Comparison of ENCODE assay signal across 23 mouse cellular contexts in the genomic region with DNA sequence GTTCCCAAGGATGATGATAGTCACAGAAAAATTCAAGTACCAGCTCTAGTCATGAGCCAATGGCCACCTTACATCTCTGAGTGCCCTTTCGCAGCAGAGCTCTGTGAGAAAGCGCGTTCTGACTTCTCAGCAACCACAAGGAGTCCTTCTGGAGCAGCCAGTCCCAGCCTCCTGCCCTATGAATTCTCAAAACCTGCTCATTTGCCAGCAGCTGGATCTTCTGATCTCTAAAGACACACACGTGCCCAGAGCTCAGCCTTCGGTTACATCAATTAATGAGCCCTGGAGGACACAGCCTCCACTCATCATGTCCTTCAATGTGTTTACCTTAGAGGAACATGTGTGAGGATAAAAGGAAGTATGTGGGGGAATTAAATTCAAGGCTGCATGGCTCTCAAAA. TPM values are rescaled to one million over a fixed set of nuclear protein-coding genes. Genes with fewer than 3 reads are reported as not detected.
A peak's percentile ranks its signal among the peaks of the same experiment; 100 is the strongest.
DNase-seq lines count a peak whose midpoint lies in the region; ATAC-seq and TF ChIP-seq lines count a peak whose summit lies in the region.
"Had no signal": no experiment of that assay in that cellular context is flagged by ENCODE, and none has a peak within 500 bp of the region (broad histone marks: within the 10 kb centered on the region; RNA-seq: fewer than 3 reads in every experiment).

No protein-coding gene starts in this region.

- no peak for TF ChIP-seq CTCF in midbrain, postnatal 0 days (IDR thresholded peaks at IDR 0.05)

- no peak overlapping the region for H3K9ac ChIP-seq in kidney, embryonic 16.5 days (replicated peaks; ENCODE audit: low read length)
- H3K9ac ChIP-seq in kidney, embryonic 14.5 days (ENCODE audit: low read depth, low read length) = no peak overlapping the region
- H3K9ac ChIP-seq in midbrain, embryonic 13.5 days (replicated peaks) = no peak overlapping the region
- no peak overlapping the region for H3K9ac ChIP-seq in midbrain, postnatal 0 days (replicated peaks; ENCODE audit: low read length, poor library complexity, severe bottlenecking)
- no peak overlapping the region for H3K9ac ChIP-seq in midbrain, embryonic 14.5 days (replicated peaks; ENCODE audit: low read length)
- H3K9ac ChIP-seq: forebrain, embryonic 15.5 days; heart, embryonic 15.5 days; hindbrain, embryonic 13.5 days had no signal

- no peaks in the 10 kb centered on the region for H3K36me3 ChIP-seq in kidney, embryonic 16.5 days (ENCODE audit: insufficient read depth, low read length)
- no peaks in the 10 kb centered on the region for H3K36me3 ChIP-seq in kidney, embryonic 14.5 days (ENCODE audit: control insufficient read depth, insufficient read depth, low read length)
- no peaks in the 10 kb centered on the region for H3K36me3 ChIP-seq in midbrain, embryonic 13.5 days
- H3K36me3 ChIP-seq in midbrain, postnatal 0 days (ENCODE audit: insufficient read depth, low read length) = no peaks in the 10 kb centered on the region
- H3K36me3 ChIP-seq in midbrain, embryonic 14.5 days (ENCODE audit: control insufficient read depth, insufficient read depth, low read length) = no peaks in the 10 kb centered on the region
- H3K36me3 ChIP-seq: forebrain, embryonic 10.5 days; forebrain, embryonic 15.5 days; heart, embryonic 15.5 days; hindbrain, embryonic 10.5 days; hindbrain, embryonic 13.5 days had no signal

- no peak overlapping the region for H3K4me3 ChIP-seq in kidney, embryonic 16.5 days (ENCODE audit: low read length)
- H3K4me3 ChIP-seq in kidney, embryonic 14.5 days (ENCODE audit: low read length) = no peak overlapping the region
- no peak overlapping the region for H3K4me3 ChIP-seq in midbrain, embryonic 13.5 days (replicated peaks)
- H3K4me3 ChIP-seq in midbrain, postnatal 0 days (ENCODE audit: low read depth, low read length) = no peak overlapping the region
- no peak overlapping the region for H3K4me3 ChIP-seq in midbrain, embryonic 14.5 days (replicated peaks; ENCODE audit: low read depth, low read length)
- H3K4me3 ChIP-seq: forebrain, embryonic 10.5 days; forebrain, embryonic 15.5 days; heart, embryonic 15.5 days; hindbrain, embryonic 10.5 days; hindbrain, embryonic 13.5 days had no signal

- no peak overlapping the region for H3K27ac ChIP-seq in kidney, embryonic 16.5 days (ENCODE audit: low read length)
- H3K27ac ChIP-seq in kidney, embryonic 14.5 days (ENCODE audit: low read depth, low read length) = no peak overlapping the region
- no peak overlapping the region for H3K27ac ChIP-seq in midbrain, embryonic 13.5 days
- H3K27ac ChIP-seq in midbrain, postnatal 0 days (ENCODE audit: low read depth, low read length) = no peak overlapping the region
- H3K27ac ChIP-seq in midbrain, embryonic 14.5 days (replicated peaks; ENCODE audit: low read depth, low read length) = no peak overlapping the region
- H3K27ac ChIP-seq: forebrain, embryonic 10.5 days; forebrain, embryonic 15.5 days; heart, embryonic 15.5 days; hindbrain, embryonic 10.5 days; hindbrain, embryonic 13.5 days; hindbrain, postnatal 0 days had no signal

- WGBS in kidney, embryonic 16.5 days = 57% methylated on average over 5 of the region's 5 CpGs
- WGBS in kidney, embryonic 14.5 days = 65% methylated on average over 5 of the region's 5 CpGs
- 63% methylated on average over 5 of the region's 5 CpGs for WGBS in midbrain, embryonic 13.5 days
- WGBS in midbrain, postnatal 0 days = 69% methylated on average over 5 of the region's 5 CpGs
- WGBS in midbrain, embryonic 14.5 days = 73% methylated on average over 5 of the region's 5 CpGs

- peak; percentile 51; the same call in 1 of the 2 replicates for ATAC-seq in kidney, embryonic 16.5 days (ENCODE audit: low FRiP score, low TSS enrichment)
- ATAC-seq in kidney, embryonic 14.5 days (ENCODE audit: low FRiP score, low TSS enrichment) = no peak
- ATAC-seq in midbrain, embryonic 13.5 days = peak; percentile 53
- ATAC-seq in midbrain, postnatal 0 days (ENCODE audit: low FRiP score) = no peak
- no peak for ATAC-seq in midbrain, embryonic 14.5 days (ENCODE audit: low FRiP score, low TSS enrichment)
- ATAC-seq: hindbrain, postnatal 0 days had no signal

- H3K27me3 ChIP-seq in kidney, embryonic 16.5 days (ENCODE audit: insufficient read depth, low read length) = no peaks in the 10 kb centered on the region
- no peaks in the 10 kb centered on the region for H3K27me3 ChIP-seq in kidney, embryonic 14.5 days (ENCODE audit: control insufficient read depth, insufficient read depth, low read length)
- H3K27me3 ChIP-seq in midbrain, embryonic 13.5 days = no peaks in the 10 kb centered on the region
- H3K27me3 ChIP-seq in midbrain, postnatal 0 days (ENCODE audit: insufficient read depth, low read length) = no peaks in the 10 kb centered on the region
- H3K27me3 ChIP-seq in midbrain, embryonic 14.5 days (ENCODE audit: control insufficient read depth, insufficient read depth, low read length) = no peaks in the 10 kb centered on the region
- H3K27me3 ChIP-seq: forebrain, embryonic 15.5 days; heart, embryonic 15.5 days; hindbrain, embryonic 13.5 days had no signal

- H3K4me1 ChIP-seq in kidney, embryonic 16.5 days (ENCODE audit: insufficient read depth, low read length) = no peaks in the 10 kb centered on the region
- no peaks in the 10 kb centered on the region for H3K4me1 ChIP-seq in kidney, embryonic 14.5 days (ENCODE audit: control insufficient read depth, insufficient read depth, low read length)
- H3K4me1 ChIP-seq in midbrain, embryonic 13.5 days (replicated peaks) = peaks cover 15% of the 10 kb centered on the region
- peaks cover 3% of the 10 kb centered on the region; the same call in 1 of the 2 replicates for H3K4me1 ChIP-seq in midbrain, postnatal 0 days (ENCODE audit: insufficient read depth, low read length)
- peaks cover 9% of the 10 kb centered on the region for H3K4me1 ChIP-seq in midbrain, embryonic 14.5 days (ENCODE audit: control insufficient read depth, insufficient read depth, low read length)

- DNase-seq in midbrain, postnatal 0 days (ENCODE audit: low spot score) = no peak
- peak; percentile 22 for DNase-seq in midbrain, embryonic 14.5 days
- DNase-seq in thymus, postnatal 0 days (ENCODE audit: low spot score) = no peak
- no peak for DNase-seq in left cerebral cortex, adult 9 months (ENCODE audit: low spot score in 2 of 2)
- DNase-seq: adrenal gland, postnatal 10 days; adrenal gland, postnatal 36 days; cerebellum, adult 18-20 months; cerebellum, adult 9-10 months; cerebellum, postnatal 14 days; gastrocnemius, postnatal 10 days; gastrocnemius, postnatal 36 days; heart, postnatal 10 days; heart, postnatal 36 days had no signal

- no peaks in the 10 kb centered on the region for H3K9me3 ChIP-seq in kidney, embryonic 16.5 days (ENCODE audit: low read length)
- no peaks in the 10 kb centered on the region for H3K9me3 ChIP-seq in kidney, embryonic 14.5 days (ENCODE audit: control insufficient read depth, low read length)
- H3K9me3 ChIP-seq in midbrain, embryonic 13.5 days = no peaks in the 10 kb centered on the region
- H3K9me3 ChIP-seq in midbrain, postnatal 0 days (ENCODE audit: low read length) = no peaks in the 10 kb centered on the region
- no peaks in the 10 kb centered on the region for H3K9me3 ChIP-seq in midbrain, embryonic 14.5 days (ENCODE audit: control insufficient read depth, low read length)
- H3K9me3 ChIP-seq: forebrain, embryonic 10.5 days; forebrain, embryonic 15.5 days; heart, embryonic 15.5 days; hindbrain, embryonic 10.5 days; hindbrain, embryonic 13.5 days had no signal

- H3K4me2 ChIP-seq in kidney, embryonic 16.5 days (replicated peaks; ENCODE audit: low read depth, low read length) = no peak overlapping the region
- H3K4me2 ChIP-seq in kidney, embryonic 14.5 days (replicated peaks; ENCODE audit: low read depth, low read length) = no peak overlapping the region
- H3K4me2 ChIP-seq in midbrain, embryonic 13.5 days (replicated peaks) = no peak overlapping the region
- no peak overlapping the region for H3K4me2 ChIP-seq in midbrain, postnatal 0 days (ENCODE audit: low read depth, low read length, poor library complexity, severe bottlenecking)
- H3K4me2 ChIP-seq in midbrain, embryonic 14.5 days (ENCODE audit: low read length) = no peak overlapping the region
- H3K4me2 ChIP-seq: forebrain, embryonic 15.5 days; heart, embryonic 11.5 days; heart, embryonic 15.5 days; hindbrain, embryonic 13.5 days had no signal

RNA-seq across cellular contexts. Expression of gene Ankrd50, which starts 53.2 kb away (rescaled TPM):
- polyA plus RNA-seq in kidney, embryonic 16.5 days (2015; fragmentation: Nextera tagmentation; extraction: Ambion mirVana) = 15.8 and 18.2 TPM in 2 replicates
- polyA plus RNA-seq in kidney, embryonic 14.5 days (2014; fragmentation: Nextera tagmentation; extraction: Ambion mirVana) = 9.9 and 20.6 TPM in 2 replicates
- 29.3 and 32.3 TPM in 2 replicates for polyA plus RNA-seq in midbrain, embryonic 13.5 days (2015; fragmentation: Nextera tagmentation; extraction: Ambion mirVana)
- total RNA-seq in midbrain, postnatal 0 days (2014; rRNA removed) = 72.7 and 74.1 TPM in 2 replicates
- polyA plus RNA-seq in midbrain, postnatal 0 days (2015; fragmentation: Nextera tagmentation; extraction: Ambion mirVana) = 12.2 and 14.9 TPM in 2 replicates
- polyA plus RNA-seq in midbrain, embryonic 14.5 days (2014; fragmentation: Nextera tagmentation; extraction: Ambion mirVana) = 26.1 and 37.1 TPM in 2 replicates
- polyA plus RNA-seq in thymus, postnatal 0 days (2015; fragmentation: Nextera tagmentation; extraction: Ambion mirVana) = 13.1 and 15.4 TPM in 2 replicates

Comparison
In these comparisons a context has a peak if more than half of its experiments do, and no peak if none do; other contexts are left out.
1. ATAC-seq: peak in kidney, embryonic 16.5 days (single experiment) and midbrain, embryonic 13.5 days (single experiment); none in kidney, embryonic 14.5 days (single experiment), midbrain, postnatal 0 days (single experiment) and midbrain, embryonic 14.5 days (single experiment).